Mouse (Mus musculus): ENCODE results near the gene Slc25a18.

GRCm38 (mm10) chr6:120822937-120823614 lies 49.7 kb downstream of the Slc25a18 start:
- TF ChIP-seq POLR2A (IDR thresholded peaks at IDR 0.05; ENCODE audit: low read depth, low read length) (no peak), CTCF (IDR thresholded peaks at IDR 0.05; ENCODE audit: extremely low read depth, insufficient read length, insufficient replicate concordance, low read depth, low read length) (no peak)

Data from small intestine, adult 2 months (tissue).